In the genomic region with DNA sequence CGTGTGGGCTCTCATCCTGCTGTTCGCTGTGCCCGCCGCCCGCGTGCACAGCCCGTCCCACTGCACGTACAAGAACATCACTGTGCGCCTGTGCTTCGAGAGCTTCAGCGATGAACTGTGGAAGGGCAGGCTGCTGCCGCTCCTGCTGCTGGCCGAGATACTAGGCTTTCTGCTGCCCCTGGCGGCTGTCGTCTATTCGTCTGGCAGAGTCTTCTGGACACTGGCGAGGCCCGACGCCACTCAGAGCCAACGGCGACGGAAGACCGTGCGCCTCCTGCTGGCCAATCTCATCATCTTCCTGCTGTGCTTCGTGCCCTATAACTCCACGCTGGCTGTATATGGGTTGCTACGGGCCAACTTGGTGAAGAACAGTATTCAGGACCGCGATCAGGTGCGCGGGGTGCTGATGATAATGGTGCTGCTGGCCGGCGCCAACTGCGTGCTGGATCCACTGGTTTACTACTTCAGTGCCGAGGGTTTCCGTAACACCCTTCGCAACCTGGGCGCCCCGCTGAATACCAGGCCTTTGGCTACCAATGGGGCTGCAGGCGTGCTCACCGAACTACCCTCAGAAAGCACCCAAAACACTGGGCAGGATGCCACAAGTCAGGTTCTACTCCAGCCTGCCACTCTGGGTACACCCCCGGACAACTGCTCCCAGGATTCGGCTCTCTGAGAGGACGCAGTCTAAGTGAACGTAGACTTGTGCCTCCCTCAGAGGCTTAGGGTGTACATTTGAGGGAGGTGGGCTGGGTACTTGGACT, we compare ENCODE assay signal across 8 mouse cellular contexts. TPM values are rescaled to one million over a fixed set of nuclear protein-coding genes. Genes with fewer than 3 reads are reported as not detected.
A peak's percentile ranks its signal among the peaks of the same experiment; 100 is the strongest.
DNase-seq lines count a peak whose midpoint lies in the region; ATAC-seq and TF ChIP-seq lines count a peak whose summit lies in the region.

No protein-coding gene starts in this region.

- no peak for TF ChIP-seq RAD21 in CH12.LX (IDR thresholded peaks at IDR 0.05; ENCODE audit: low read depth, low read length)

- 24% methylated on average over 45 of the region's 45 CpGs for WGBS in embryonic facial prominence, embryonic 15.5 days
- WGBS in heart, embryonic 11.5 days (ENCODE audit: insufficient replicate concordance) = 19% methylated on average over 45 of the region's 45 CpGs
- WGBS in kidney, embryonic 15.5 days = 22% methylated on average over 45 of the region's 45 CpGs
- WGBS in liver, adult 2 months = 19% methylated on average over 45 of the region's 45 CpGs
- 23% methylated on average over 45 of the region's 45 CpGs for WGBS in neural tube, embryonic 13.5 days

- TF ChIP-seq CTCF in CH12.LX (conservative IDR thresholded peaks at IDR 0.05 in 1 of 2, IDR thresholded peaks at IDR 0.05 in 1 of 2; ENCODE audit: low read depth in 2 of 2, low read length in 2 of 2) = peak in 1 of 2 experiments; percentile 26; a peak in 2 of 4 replicates
- peak; percentile 87 for TF ChIP-seq CTCF in liver, adult 2 months (IDR thresholded peaks at IDR 0.05; ENCODE audit: low read depth, low read length)

- in situ Hi-C loops in CH12.LX (cut with MboI; ENCODE audit: low pct_ligation_motif_present, low pct_unique_long_range_greater_than_20kb, low sequenced_read_pairs) = no loop called here

- peak; percentile 91 for ATAC-seq in embryonic facial prominence, embryonic 15.5 days (ENCODE audit: insufficient number of reproducible peaks, low FRiP score, low TSS enrichment, low read depth)
- ATAC-seq in heart, embryonic 11.5 days (replicated peaks; ENCODE audit: insufficient number of reproducible peaks, low FRiP score, low TSS enrichment) = peak; percentile 69
- peak; percentile 92 for ATAC-seq in kidney, embryonic 15.5 days (replicated peaks; ENCODE audit: low FRiP score)
- peak; percentile 89 for ATAC-seq in neural tube, embryonic 13.5 days (ENCODE audit: low read depth)

- DNase-seq in CH12.LX (ENCODE audit: extremely low read depth) = no peak
- peak; percentile 96 for DNase-seq in brain, adult 2 months (ENCODE audit: low read depth, low spot score)
- DNase-seq in liver, adult 2 months (ENCODE audit: extremely low read depth, low read depth, low spot score) = peak; percentile 84
- DNase-seq in urinary bladder, postnatal 14 days (ENCODE audit: low spot score) = peak; percentile 93

- dilution Hi-C loops in CH12.LX (cut with MboI; ENCODE audit: extremely low pct_ligation_motif_present, extremely low pct_unique_long_range_greater_than_20kb, low sequenced_read_pairs) = no loop called here

- H3K9me3 ChIP-seq in CH12.LX (replicated peaks; ENCODE audit: low read length) = no peaks in the 10 kb centered on the region
- no peaks in the 10 kb centered on the region for H3K9me3 ChIP-seq in embryonic facial prominence, embryonic 15.5 days (replicated peaks)
- H3K9me3 ChIP-seq in heart, embryonic 11.5 days (replicated peaks; ENCODE audit: control insufficient read depth, low read length) = no peaks in the 10 kb centered on the region
- H3K9me3 ChIP-seq in kidney, embryonic 15.5 days (replicated peaks) = no peaks in the 10 kb centered on the region
- H3K9me3 ChIP-seq in neural tube, embryonic 13.5 days = no peaks in the 10 kb centered on the region

- H3K27ac ChIP-seq in CH12.LX (ENCODE audit: insufficient read depth, low read depth) = no peak overlapping the region
- H3K27ac ChIP-seq in embryonic facial prominence, embryonic 15.5 days (replicated peaks) = peak overlapping the region; percentile 84
- no peak overlapping the region; the same call in 1 of the 2 replicates for H3K27ac ChIP-seq in heart, embryonic 11.5 days (ENCODE audit: low read depth, low read length)
- peak overlapping the region; percentile 38; the same call in 1 of the 2 replicates for H3K27ac ChIP-seq in kidney, embryonic 15.5 days
- H3K27ac ChIP-seq in liver, adult 2 months (replicated peaks; ENCODE audit: insufficient read depth, low read depth, low read length) = peak overlapping the region; percentile 58
- H3K27ac ChIP-seq in neural tube, embryonic 13.5 days (replicated peaks) = peak overlapping the region; percentile 94

- peaks cover 20 to 66% of the 10 kb centered on the region in 2 experiments for H3K36me3 ChIP-seq in CH12.LX (replicated peaks in 1 of 2; ENCODE audit: control insufficient read depth in 1 of 2, insufficient read depth in 1 of 2, low read length in 1 of 2)
- no peaks in the 10 kb centered on the region for H3K36me3 ChIP-seq in embryonic facial prominence, embryonic 15.5 days
- H3K36me3 ChIP-seq in heart, embryonic 11.5 days (ENCODE audit: control insufficient read depth, insufficient read depth, low read length) = no peaks in the 10 kb centered on the region
- H3K36me3 ChIP-seq in kidney, embryonic 15.5 days = no peaks in the 10 kb centered on the region
- H3K36me3 ChIP-seq in liver, adult 2 months (ENCODE audit: control insufficient read depth, insufficient read depth, low read length) = no peaks in the 10 kb centered on the region
- H3K36me3 ChIP-seq in neural tube, embryonic 13.5 days = no peaks in the 10 kb centered on the region

- TF ChIP-seq EP300 in CH12.LX (IDR thresholded peaks at IDR 0.05; ENCODE audit: low read length) = no peak

- no peak overlapping the region for H3K4me2 ChIP-seq in CH12.LX (ENCODE audit: insufficient read depth, low read depth, poor library complexity, severe bottlenecking)
- H3K4me2 ChIP-seq in embryonic facial prominence, embryonic 15.5 days (replicated peaks) = peak overlapping the region; percentile 83
- H3K4me2 ChIP-seq in heart, embryonic 11.5 days = peak overlapping the region; percentile 76
- H3K4me2 ChIP-seq in kidney, embryonic 15.5 days = peak overlapping the region; percentile 80
- H3K4me2 ChIP-seq in neural tube, embryonic 13.5 days = peak overlapping the region; percentile 68

- H3K27me3 ChIP-seq in CH12.LX (replicated peaks) = no peaks in the 10 kb centered on the region
- H3K27me3 ChIP-seq in embryonic facial prominence, embryonic 15.5 days = no peaks in the 10 kb centered on the region
- H3K27me3 ChIP-seq in heart, embryonic 11.5 days (ENCODE audit: control insufficient read depth, insufficient read depth, low read length) = peaks cover 3% of the 10 kb centered on the region; the same call in 1 of the 2 replicates
- H3K27me3 ChIP-seq in kidney, embryonic 15.5 days = no peaks in the 10 kb centered on the region
- H3K27me3 ChIP-seq in liver, adult 2 months (ENCODE audit: control insufficient read depth, insufficient read depth, low read length) = no peaks in the 10 kb centered on the region
- H3K27me3 ChIP-seq in neural tube, embryonic 13.5 days = no peaks in the 10 kb centered on the region

- no peak overlapping the region for H3K4me3 ChIP-seq in CH12.LX (replicated peaks in 1 of 3; ENCODE audit: low read depth in 2 of 3, low read length in 2 of 3, poor library complexity in 1 of 3)
- H3K4me3 ChIP-seq in embryonic facial prominence, embryonic 15.5 days (replicated peaks) = peak overlapping the region; percentile 48
- peak overlapping the region; percentile 45 for H3K4me3 ChIP-seq in heart, embryonic 11.5 days (ENCODE audit: low read depth, low read length)
- peak overlapping the region; percentile 47 for H3K4me3 ChIP-seq in kidney, embryonic 15.5 days (replicated peaks)
- peak overlapping the region; percentile 48; the same call in 1 of the 2 replicates for H3K4me3 ChIP-seq in liver, adult 2 months (ENCODE audit: insufficient read depth, low read depth, low read length)
- peak overlapping the region; percentile 44 for H3K4me3 ChIP-seq in neural tube, embryonic 13.5 days

- peaks cover 0 to 9% of the 10 kb centered on the region in 2 experiments; a peak in 2 of 4 replicates for H3K4me1 ChIP-seq in CH12.LX (ENCODE audit: control insufficient read depth in 1 of 2, insufficient read depth in 2 of 2)
- H3K4me1 ChIP-seq in embryonic facial prominence, embryonic 15.5 days = peaks cover 12% of the 10 kb centered on the region
- peaks cover 9% of the 10 kb centered on the region; the same call in 1 of the 2 replicates for H3K4me1 ChIP-seq in heart, embryonic 11.5 days (ENCODE audit: control insufficient read depth, insufficient read depth, low read length)
- H3K4me1 ChIP-seq in kidney, embryonic 15.5 days = peaks cover 8% of the 10 kb centered on the region
- H3K4me1 ChIP-seq in liver, adult 2 months (ENCODE audit: control insufficient read depth, insufficient read depth, low read length) = peaks cover 17% of the 10 kb centered on the region
- peaks cover 15% of the 10 kb centered on the region for H3K4me1 ChIP-seq in neural tube, embryonic 13.5 days (replicated peaks)

- no peaks in the 10 kb centered on the region for H3K79me2 ChIP-seq in CH12.LX (replicated peaks; ENCODE audit: control insufficient read depth, extremely low read depth, insufficient read depth, poor library complexity, severe bottlenecking)
- H3K79me2 ChIP-seq in liver, adult 2 months (ENCODE audit: control insufficient read depth, insufficient read depth, low read length) = no peaks in the 10 kb centered on the region

- no peak overlapping the region for H3K9ac ChIP-seq in CH12.LX (ENCODE audit: insufficient read depth, low read depth)
- H3K9ac ChIP-seq in embryonic facial prominence, embryonic 15.5 days = peak overlapping the region; percentile 48; the same call in 1 of the 2 replicates
- H3K9ac ChIP-seq in heart, embryonic 11.5 days (ENCODE audit: low read depth, low read length) = peak overlapping the region; percentile 75
- peak overlapping the region; percentile 41 for H3K9ac ChIP-seq in kidney, embryonic 15.5 days
- peak overlapping the region; percentile 45 for H3K9ac ChIP-seq in liver, adult 2 months (ENCODE audit: low read depth, low read length)
- H3K9ac ChIP-seq in neural tube, embryonic 13.5 days = peak overlapping the region; percentile 72

- TF ChIP-seq POLR2A in CH12.LX (IDR thresholded peaks at IDR 0.05; ENCODE audit: low read depth, low read length) = no peak
- TF ChIP-seq POLR2A in liver, adult 2 months (IDR thresholded peaks at IDR 0.05; ENCODE audit: extremely low read depth, insufficient read depth, low read length) = 0 out of 2 replicates have a peak, but pooled peaks have one; percentile 26

RNA-seq across cellular contexts. Expression of gene Chd4, which starts 13.8 kb away (rescaled TPM):
- total RNA-seq in CH12.LX (2012; rRNA removed) (165 and 174 TPM in 2 replicates), CH12.LX (2014; rRNA removed) (72.7 and 86.0 TPM in 2 replicates)
- polyA plus RNA-seq in CH12.LX (2012; ENCODE audit: insufficient read length, low read depth) = 200 and 225 TPM in 2 replicates
- 70.8 and 77.0 TPM in 2 replicates for polyA plus RNA-seq in embryonic facial prominence, embryonic 15.5 days (2015; fragmentation: Nextera tagmentation; extraction: Ambion mirVana)
- 64.4 and 67.8 TPM in 2 replicates for polyA plus RNA-seq in heart, embryonic 11.5 days (2014; fragmentation: Nextera tagmentation; extraction: Ambion mirVana)
- polyA plus RNA-seq in kidney, embryonic 15.5 days (2015; fragmentation: Nextera tagmentation; extraction: Ambion mirVana) = 99.2 and 100 TPM in 2 replicates
- 30.0 and 30.5 TPM in 2 replicates for total RNA-seq in liver, adult 2 months (2014; rRNA removed)
- polyA plus RNA-seq in liver, adult 2 months (2012; rRNA removed) = 14.0 and 14.4 TPM in 2 replicates
- polyA plus RNA-seq in neural tube, embryonic 13.5 days (2015; fragmentation: Nextera tagmentation; extraction: Ambion mirVana) = 89.0 and 107 TPM in 2 replicates

RNA-seq across cellular contexts. Expression of gene Lpar5, which starts 14.3 kb away (rescaled TPM):
- 4.4 and 4.5 TPM in 2 replicates for total RNA-seq in CH12.LX (2012; rRNA removed)
- total RNA-seq in CH12.LX (2014; rRNA removed) = 3.3 and 4.8 TPM in 2 replicates
- 14.4 and 25.9 TPM in 2 replicates for polyA plus RNA-seq in CH12.LX (2012; ENCODE audit: insufficient read length, low read depth)
- polyA plus RNA-seq in embryonic facial prominence, embryonic 15.5 days (2015; fragmentation: Nextera tagmentation; extraction: Ambion mirVana) = 3.6 and 5.4 TPM in 2 replicates
- 0.27 TPM in 1 of 2 replicates, not detected in the other for polyA plus RNA-seq in heart, embryonic 11.5 days (2014; fragmentation: Nextera tagmentation; extraction: Ambion mirVana)
- polyA plus RNA-seq in kidney, embryonic 15.5 days (2015; fragmentation: Nextera tagmentation; extraction: Ambion mirVana) = 0.33 and 0.55 TPM in 2 replicates
- 0.27 TPM in 1 of 2 replicates, not detected in the other for total RNA-seq in liver, adult 2 months (2014; rRNA removed)
- polyA plus RNA-seq in liver, adult 2 months (2012; rRNA removed) = 0.42 and 1.2 TPM in 2 replicates
- 0.43 and 0.77 TPM in 2 replicates for polyA plus RNA-seq in neural tube, embryonic 13.5 days (2015; fragmentation: Nextera tagmentation; extraction: Ambion mirVana)

RNA-seq across cellular contexts. Expression of gene Acrbp, which starts 32.5 kb away (rescaled TPM):
- total RNA-seq in CH12.LX (2012; rRNA removed) (3.1 and 3.3 TPM in 2 replicates), CH12.LX (2014; rRNA removed) (1.1 and 1.7 TPM in 2 replicates)
- polyA plus RNA-seq in CH12.LX (2012; ENCODE audit: insufficient read length, low read depth) = 4.0 and 4.9 TPM in 2 replicates
- polyA plus RNA-seq in embryonic facial prominence, embryonic 15.5 days (2015; fragmentation: Nextera tagmentation; extraction: Ambion mirVana) = 12.5 and 18.4 TPM in 2 replicates
- 8.3 TPM in 2 replicates for polyA plus RNA-seq in heart, embryonic 11.5 days (2014; fragmentation: Nextera tagmentation; extraction: Ambion mirVana)
- 14.4 and 15.4 TPM in 2 replicates for polyA plus RNA-seq in kidney, embryonic 15.5 days (2015; fragmentation: Nextera tagmentation; extraction: Ambion mirVana)
- 3.2 and 4.1 TPM in 2 replicates for total RNA-seq in liver, adult 2 months (2014; rRNA removed)
- 6.6 and 7.8 TPM in 2 replicates for polyA plus RNA-seq in liver, adult 2 months (2012; rRNA removed)
- 19.0 and 21.0 TPM in 2 replicates for polyA plus RNA-seq in neural tube, embryonic 13.5 days (2015; fragmentation: Nextera tagmentation; extraction: Ambion mirVana)

RNA-seq across cellular contexts. Expression of gene Ing4, which starts 42.4 kb away (rescaled TPM):
- total RNA-seq in CH12.LX (2012; rRNA removed) (23.8 and 27.3 TPM in 2 replicates), CH12.LX (2014; rRNA removed) (31.3 and 32.2 TPM in 2 replicates)
- polyA plus RNA-seq in CH12.LX (2012; ENCODE audit: insufficient read length, low read depth) = 21.3 and 25.1 TPM in 2 replicates
- 154 TPM in 2 replicates for polyA plus RNA-seq in embryonic facial prominence, embryonic 15.5 days (2015; fragmentation: Nextera tagmentation; extraction: Ambion mirVana)
- 66.6 and 80.5 TPM in 2 replicates for polyA plus RNA-seq in heart, embryonic 11.5 days (2014; fragmentation: Nextera tagmentation; extraction: Ambion mirVana)
- 135 and 138 TPM in 2 replicates for polyA plus RNA-seq in kidney, embryonic 15.5 days (2015; fragmentation: Nextera tagmentation; extraction: Ambion mirVana)
- 15.8 and 16.3 TPM in 2 replicates for total RNA-seq in liver, adult 2 months (2014; rRNA removed)
- 23.2 and 27.0 TPM in 2 replicates for polyA plus RNA-seq in liver, adult 2 months (2012; rRNA removed)
- polyA plus RNA-seq in neural tube, embryonic 13.5 days (2015; fragmentation: Nextera tagmentation; extraction: Ambion mirVana) = 147 and 148 TPM in 2 replicates

RNA-seq across cellular contexts. Expression of gene Nop2, which starts 49.7 kb away (rescaled TPM):
- total RNA-seq in CH12.LX (2012; rRNA removed) (128 and 188 TPM in 2 replicates), CH12.LX (2014; rRNA removed) (154 TPM in 2 replicates)
- polyA plus RNA-seq in CH12.LX (2012; ENCODE audit: insufficient read length, low read depth) = 175 and 179 TPM in 2 replicates
- 57.5 and 58.3 TPM in 2 replicates for polyA plus RNA-seq in embryonic facial prominence, embryonic 15.5 days (2015; fragmentation: Nextera tagmentation; extraction: Ambion mirVana)
- polyA plus RNA-seq in heart, embryonic 11.5 days (2014; fragmentation: Nextera tagmentation; extraction: Ambion mirVana) = 50.7 and 52.9 TPM in 2 replicates
- 65.0 and 69.0 TPM in 2 replicates for polyA plus RNA-seq in kidney, embryonic 15.5 days (2015; fragmentation: Nextera tagmentation; extraction: Ambion mirVana)
- 8.2 and 9.7 TPM in 2 replicates for total RNA-seq in liver, adult 2 months (2014; rRNA removed)
- 7.7 and 11.0 TPM in 2 replicates for polyA plus RNA-seq in liver, adult 2 months (2012; rRNA removed)
- polyA plus RNA-seq in neural tube, embryonic 13.5 days (2015; fragmentation: Nextera tagmentation; extraction: Ambion mirVana) = 44.5 and 45.3 TPM in 2 replicates

Comparison
In these comparisons a context has a peak if more than half of its experiments do, and no peak if none do; other contexts are left out.
1. H3K27ac ChIP-seq: peak in embryonic facial prominence, embryonic 15.5 days (single experiment), kidney, embryonic 15.5 days (single experiment), liver, adult 2 months (single experiment) and neural tube, embryonic 13.5 days (single experiment); none in CH12.LX (single experiment) and heart, embryonic 11.5 days (single experiment).
2. H3K4me3 ChIP-seq: peak in embryonic facial prominence, embryonic 15.5 days (single experiment), heart, embryonic 11.5 days (single experiment), kidney, embryonic 15.5 days (single experiment), liver, adult 2 months (single experiment) and neural tube, embryonic 13.5 days (single experiment); none in CH12.LX (0 of 3).
3. Peak in every context shown above with its lines, with median percentiles within 50 percentile points of each other: ATAC-seq.